Mouse (Mus musculus) testis, adult 2 months (tissue): ENCODE results near the gene Mtch1.

ENCODE experiments used
- CTCF ChIP-seq: fragments of 200-500 bp; IDR thresholded peaks from 2 replicates; pipeline ENCODE4 v1.5.1; 2012; ENCODE audit warnings: low read depth, mild to moderate bottlenecking, inconsistent platforms, low read length, moderate library complexity; ENCODE audit not compliant: control insufficient read depth, insufficient read depth, insufficient replicate concordance
- POLR2A ChIP-seq: fragments of 200-500 bp; IDR thresholded peaks from 2 replicates; pipeline ENCODE4 v1.6.1; 2012; ENCODE audit warnings: low read depth, mild to moderate bottlenecking, inconsistent platforms, low read length, moderate library complexity; ENCODE audit not compliant: control insufficient read depth

DNA sequence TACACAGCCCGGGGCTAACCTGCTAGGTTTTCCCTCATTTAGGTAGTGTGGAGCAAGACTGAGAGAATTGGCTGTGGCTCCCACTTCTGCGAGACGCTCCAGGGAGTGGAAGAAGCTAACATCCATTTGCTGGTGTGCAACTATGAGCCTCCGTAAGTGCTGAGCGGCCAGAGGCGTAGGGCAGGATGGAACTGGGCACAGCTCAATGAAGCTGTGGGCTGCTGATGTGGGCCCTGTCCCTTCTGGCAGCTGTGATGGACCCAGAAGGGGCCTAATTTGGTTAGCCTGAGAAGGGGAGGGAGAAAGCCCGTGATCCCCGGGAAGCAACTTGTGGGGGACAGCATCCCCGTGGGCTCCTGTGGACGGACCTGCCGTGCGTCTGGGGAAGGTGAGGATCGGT is 21.9 kb downstream of the Mtch1 start:
- TF ChIP-seq CTCF (no peak), POLR2A (no peak)
